Mouse (Mus musculus): ENCODE data around the gene Utp3. TPM values are rescaled to one million over a fixed set of nuclear protein-coding genes. Genes with fewer than 3 reads are reported as not detected.

Utp3 gene
- polyA plus RNA-seq, 1 experiment from 2014 or later: 85.8 TPM

DNA sequence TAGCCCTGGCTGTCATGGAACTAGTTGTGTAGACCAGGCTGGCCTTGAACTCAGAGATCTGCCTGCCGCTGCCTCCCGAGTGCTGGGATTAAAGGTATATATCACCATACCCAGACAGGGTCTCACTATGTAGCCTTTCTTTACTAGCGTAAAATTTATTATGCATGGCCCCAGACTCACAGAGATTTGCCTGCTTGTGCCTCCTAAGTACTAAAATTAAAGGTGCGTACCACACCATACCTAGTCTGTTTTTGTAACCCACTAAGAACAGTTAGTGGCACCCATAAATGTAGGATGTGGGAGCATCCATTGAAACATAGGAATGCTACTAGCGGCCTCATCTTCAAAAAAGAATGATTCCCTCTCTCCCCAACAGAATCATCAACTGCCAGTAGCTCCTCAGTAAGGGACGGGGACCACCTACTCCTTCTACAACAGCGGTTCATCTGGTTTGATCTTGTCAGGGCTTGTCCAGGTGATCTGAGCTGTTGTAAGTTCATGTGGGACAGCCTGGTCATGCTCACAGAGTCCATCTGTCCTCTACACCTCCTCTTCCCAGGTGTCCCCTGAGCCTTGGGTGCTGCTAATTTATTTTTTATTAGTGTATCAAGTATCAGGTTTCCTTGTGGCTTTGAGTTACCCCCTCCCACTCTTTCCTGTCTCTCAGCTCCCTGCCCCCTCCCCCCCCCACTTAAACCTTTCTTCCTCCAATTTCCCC, 50.5 kb downstream of the Utp3 start:
- no peak for DNase-seq (ENCODE audit: low spot score)

Other genes starting within 250 kb of the Utp3 start
- not detected in 2 replicates for gene Prol1, start 237.2 kb upstream of the Utp3 start, polyA plus RNA-seq (2015; fragmentation: Nextera tagmentation; extraction: Ambion mirVana)
- gene Amtn, start 178.4 kb upstream of the Utp3 start, polyA plus RNA-seq (2015; fragmentation: Nextera tagmentation; extraction: Ambion mirVana): 0.27 and 0.58 TPM in 2 replicates
- 0.17 TPM in 1 of 2 replicates, not detected in the other for gene Ambn, start 98.5 kb upstream of the Utp3 start, polyA plus RNA-seq (2015; fragmentation: Nextera tagmentation; extraction: Ambion mirVana)
- 0.05 and 0.07 TPM in 2 replicates for gene Enam, start 66.5 kb upstream of the Utp3 start, polyA plus RNA-seq (2015; fragmentation: Nextera tagmentation; extraction: Ambion mirVana)
- 0.42 and 0.44 TPM in 2 replicates for gene Jchain, start 26.6 kb upstream of the Utp3 start, polyA plus RNA-seq (2015; fragmentation: Nextera tagmentation; extraction: Ambion mirVana)
- gene Rufy3, start 10.6 kb downstream of the Utp3 start, polyA plus RNA-seq (2015; fragmentation: Nextera tagmentation; extraction: Ambion mirVana): 6.7 and 8.4 TPM in 2 replicates
- 43.5 and 46.0 TPM in 2 replicates for gene Grsf1, start 121.7 kb downstream of the Utp3 start, polyA plus RNA-seq (2015; fragmentation: Nextera tagmentation; extraction: Ambion mirVana)
- 9.4 and 10.2 TPM in 2 replicates for gene Mob1b, start 166.4 kb downstream of the Utp3 start, polyA plus RNA-seq (2015; fragmentation: Nextera tagmentation; extraction: Ambion mirVana)
- 279 and 282 TPM in 2 replicates for gene Dck, start 210.5 kb downstream of the Utp3 start, polyA plus RNA-seq (2015; fragmentation: Nextera tagmentation; extraction: Ambion mirVana)